Mouse (Mus musculus): ENCODE data around the gene Gng2. TPM values are rescaled to one million over a fixed set of nuclear protein-coding genes. Genes with fewer than 3 reads are reported as not detected.

Gng2 gene
- total and polyA plus RNA-seq, 2 experiments from 2014 or later: 374 to 419 TPM

GRCm38 (mm10) chr14:19917534-19917933 lies 59.9 kb downstream of the Gng2 start:
- TF ChIP-seq CTCF (IDR thresholded peaks at IDR 0.05): no peak

GRCm38 (mm10) chr14:19916315-19916714 lies 61.1 kb downstream of the Gng2 start:
- 82% methylated on average over 2 of the region's 2 CpGs for WGBS
- ATAC-seq (ENCODE audit: low FRiP score) (no peak), DNase-seq (ENCODE audit: low spot score) (no peak)
- Histone ChIP-seq H3K27me3 (ENCODE audit: insufficient read depth, low read length) (no peaks in the 10 kb centered on the region), H3K4me1 (ENCODE audit: insufficient read depth, low read length) (peaks cover 5% of the 10 kb centered on the region; the same call in 1 of the 2 replicates), H3K4me3 (ENCODE audit: low read depth, low read length) (no peak overlapping the region), H3K9ac (replicated peaks; ENCODE audit: low read length, poor library complexity, severe bottlenecking) (no peak overlapping the region), H3K27ac (ENCODE audit: low read depth, low read length) (no peak overlapping the region), H3K9me3 (ENCODE audit: low read length) (no peaks in the 10 kb centered on the region), H3K4me2 (ENCODE audit: low read depth, low read length, poor library complexity, severe bottlenecking) (no peak overlapping the region), H3K36me3 (ENCODE audit: insufficient read depth, low read length) (no peaks in the 10 kb centered on the region)
- TF ChIP-seq CTCF (IDR thresholded peaks at IDR 0.05): peak; percentile 11; the same call in 1 of the 2 replicates

More at GRCm38 (mm10) chr14:19917534-19917933, 59.9 kb downstream of the Gng2 start:
- H3K27me3 ChIP-seq (ENCODE audit: insufficient read depth, low read length): no peaks in the 10 kb centered on the region
- H3K36me3 ChIP-seq (ENCODE audit: insufficient read depth, low read length): no peaks in the 10 kb centered on the region
- ATAC-seq (ENCODE audit: low FRiP score) (no peak), DNase-seq (ENCODE audit: low spot score) (no peak)
- H3K4me1 ChIP-seq (ENCODE audit: insufficient read depth, low read length): peaks cover 5% of the 10 kb centered on the region
- no peaks in the 10 kb centered on the region for H3K9me3 ChIP-seq (ENCODE audit: low read length)
- H3K4me3 ChIP-seq (ENCODE audit: low read depth, low read length): no peak overlapping the region
- H3K9ac ChIP-seq (replicated peaks; ENCODE audit: low read length, poor library complexity, severe bottlenecking): no peak overlapping the region
- no peak overlapping the region for H3K27ac ChIP-seq (ENCODE audit: low read depth, low read length)
- 85% methylated on average over 7 of the region's 7 CpGs for WGBS
- no peak overlapping the region for H3K4me2 ChIP-seq (ENCODE audit: low read depth, low read length, poor library complexity, severe bottlenecking)

GRCm38 (mm10) chr14:19912891-19913290 lies 64.5 kb downstream of the Gng2 start:
- Histone ChIP-seq H3K27me3 (ENCODE audit: insufficient read depth, low read length) (no peaks in the 10 kb centered on the region), H3K27ac (ENCODE audit: low read depth, low read length) (no peak overlapping the region), H3K4me3 (ENCODE audit: low read depth, low read length) (no peak overlapping the region), H3K9me3 (ENCODE audit: low read length) (no peaks in the 10 kb centered on the region), H3K4me1 (ENCODE audit: insufficient read depth, low read length) (no peaks in the 10 kb centered on the region), H3K9ac (replicated peaks; ENCODE audit: low read length, poor library complexity, severe bottlenecking) (no peak overlapping the region), H3K36me3 (ENCODE audit: insufficient read depth, low read length) (no peaks in the 10 kb centered on the region), H3K4me2 (ENCODE audit: low read depth, low read length, poor library complexity, severe bottlenecking) (no peak overlapping the region)
- 91% methylated on average over 3 of the region's 3 CpGs for WGBS
- no peak for TF ChIP-seq CTCF (IDR thresholded peaks at IDR 0.05)
- DNase-seq (ENCODE audit: low spot score): no peak
- ATAC-seq (ENCODE audit: low FRiP score): no peak

- Histone ChIP-seq H3K27ac (ENCODE audit: low read depth, low read length) (peak overlapping the region; percentile 60), H3K9me3 (ENCODE audit: low read length) (no peaks in the 10 kb centered on the region), H3K9ac (replicated peaks; ENCODE audit: low read length, poor library complexity, severe bottlenecking) (0 out of 2 replicates have a peak overlapping the region, but pooled peaks have one; percentile 13), H3K27me3 (ENCODE audit: insufficient read depth, low read length) (no peaks in the 10 kb centered on the region), H3K36me3 (ENCODE audit: insufficient read depth, low read length) (no peaks in the 10 kb centered on the region), H3K4me2 (ENCODE audit: low read depth, low read length, poor library complexity, severe bottlenecking) (no peak overlapping the region), H3K4me1 (ENCODE audit: insufficient read depth, low read length) (peaks cover 7% of the 10 kb centered on the region), H3K4me3 (ENCODE audit: low read depth, low read length) (no peak overlapping the region)
- 32% methylated on average over 5 of the region's 5 CpGs for WGBS
- ATAC-seq (ENCODE audit: low FRiP score) (peak; percentile 79), DNase-seq (ENCODE audit: low spot score) (peak; percentile 93)
- TF ChIP-seq CTCF (IDR thresholded peaks at IDR 0.05): no peak
Observed at GRCm38 (mm10) chr14:19905615-19906014, 71.8 kb downstream of the Gng2 start.

- no peak overlapping the region for H3K4me3 ChIP-seq (ENCODE audit: low read depth, low read length)
- H3K4me1 ChIP-seq (ENCODE audit: insufficient read depth, low read length): peaks cover 7% of the 10 kb centered on the region
- ATAC-seq (ENCODE audit: low FRiP score) (peak; percentile 6; the same call in 1 of the 2 replicates), DNase-seq (ENCODE audit: low spot score) (no peak)
- WGBS: 28% methylated on average over 3 of the region's 3 CpGs
- no peak overlapping the region for H3K9ac ChIP-seq (replicated peaks; ENCODE audit: low read length, poor library complexity, severe bottlenecking)
- no peaks in the 10 kb centered on the region for H3K36me3 ChIP-seq (ENCODE audit: insufficient read depth, low read length)
- H3K4me2 ChIP-seq (ENCODE audit: low read depth, low read length, poor library complexity, severe bottlenecking): no peak overlapping the region
- TF ChIP-seq CTCF (IDR thresholded peaks at IDR 0.05): no peak
- H3K27ac ChIP-seq (ENCODE audit: low read depth, low read length): peak overlapping the region; percentile 60
- H3K9me3 ChIP-seq (ENCODE audit: low read length): no peaks in the 10 kb centered on the region
- H3K27me3 ChIP-seq (ENCODE audit: insufficient read depth, low read length): no peaks in the 10 kb centered on the region
Observed at GRCm38 (mm10) chr14:19904821-19905220, 72.6 kb downstream of the Gng2 start.

GRCm38 (mm10) chr14:19904031-19904430 lies 73.4 kb downstream of the Gng2 start:
- Histone ChIP-seq H3K4me3 (ENCODE audit: low read depth, low read length) (no peak overlapping the region), H3K9ac (replicated peaks; ENCODE audit: low read length, poor library complexity, severe bottlenecking) (no peak overlapping the region), H3K27ac (ENCODE audit: low read depth, low read length) (peak overlapping the region; percentile 51), H3K27me3 (ENCODE audit: insufficient read depth, low read length) (no peaks in the 10 kb centered on the region), H3K4me2 (ENCODE audit: low read depth, low read length, poor library complexity, severe bottlenecking) (no peak overlapping the region), H3K9me3 (ENCODE audit: low read length) (no peaks in the 10 kb centered on the region), H3K4me1 (ENCODE audit: insufficient read depth, low read length) (peaks cover 7% of the 10 kb centered on the region), H3K36me3 (ENCODE audit: insufficient read depth, low read length) (no peaks in the 10 kb centered on the region)
- DNase-seq (ENCODE audit: low spot score): no peak
- 24% methylated on average over 5 of the region's 5 CpGs for WGBS
- TF ChIP-seq CTCF (IDR thresholded peaks at IDR 0.05): no peak
- no peak for ATAC-seq (ENCODE audit: low FRiP score)

Data from midbrain, postnatal 0 days (tissue).